Mouse (Mus musculus): ENCODE data around the gene Hoxa5. TPM values are rescaled to one million over a fixed set of nuclear protein-coding genes. Genes with fewer than 3 reads are reported as not detected.

Gene Hoxa5
- polyA plus RNA-seq, 1 experiment from 2014 or later = 2.6 TPM

GRCm38 (mm10) chr6:52175864-52176263 lies 28.5 kb downstream of the Hoxa5 start:
- peak overlapping the region; percentile 20 for H3K4me2 ChIP-seq
- H3K4me3 ChIP-seq (ENCODE audit: low read depth, low read length) = peak overlapping the region; percentile 38
- H3K9ac ChIP-seq (ENCODE audit: low read depth, low read length) = peak overlapping the region; percentile 6; the same call in 1 of the 2 replicates
- H3K9me3 ChIP-seq (replicated peaks; ENCODE audit: control insufficient read depth, low read length) = no peaks in the 10 kb centered on the region
- H3K27me3 ChIP-seq (ENCODE audit: control insufficient read depth, insufficient read depth, low read length) = peaks cover 92% of the 10 kb centered on the region
- peak overlapping the region; percentile 76 for H3K27ac ChIP-seq (ENCODE audit: low read depth, low read length)
- H3K4me1 ChIP-seq (ENCODE audit: control insufficient read depth, insufficient read depth, low read length) = 0 out of 2 replicates have a peak, but pooled peaks cover 2% of the 10 kb centered on the region
- H3K36me3 ChIP-seq (ENCODE audit: control insufficient read depth, insufficient read depth, low read length) = no peaks in the 10 kb centered on the region
- ATAC-seq (replicated peaks; ENCODE audit: insufficient number of reproducible peaks, low FRiP score, low TSS enrichment) = peak; percentile 52; the same call in 1 of the 2 replicates
- 2% methylated on average over 16 of the region's 35 CpGs for WGBS (ENCODE audit: insufficient replicate concordance)

DNA sequence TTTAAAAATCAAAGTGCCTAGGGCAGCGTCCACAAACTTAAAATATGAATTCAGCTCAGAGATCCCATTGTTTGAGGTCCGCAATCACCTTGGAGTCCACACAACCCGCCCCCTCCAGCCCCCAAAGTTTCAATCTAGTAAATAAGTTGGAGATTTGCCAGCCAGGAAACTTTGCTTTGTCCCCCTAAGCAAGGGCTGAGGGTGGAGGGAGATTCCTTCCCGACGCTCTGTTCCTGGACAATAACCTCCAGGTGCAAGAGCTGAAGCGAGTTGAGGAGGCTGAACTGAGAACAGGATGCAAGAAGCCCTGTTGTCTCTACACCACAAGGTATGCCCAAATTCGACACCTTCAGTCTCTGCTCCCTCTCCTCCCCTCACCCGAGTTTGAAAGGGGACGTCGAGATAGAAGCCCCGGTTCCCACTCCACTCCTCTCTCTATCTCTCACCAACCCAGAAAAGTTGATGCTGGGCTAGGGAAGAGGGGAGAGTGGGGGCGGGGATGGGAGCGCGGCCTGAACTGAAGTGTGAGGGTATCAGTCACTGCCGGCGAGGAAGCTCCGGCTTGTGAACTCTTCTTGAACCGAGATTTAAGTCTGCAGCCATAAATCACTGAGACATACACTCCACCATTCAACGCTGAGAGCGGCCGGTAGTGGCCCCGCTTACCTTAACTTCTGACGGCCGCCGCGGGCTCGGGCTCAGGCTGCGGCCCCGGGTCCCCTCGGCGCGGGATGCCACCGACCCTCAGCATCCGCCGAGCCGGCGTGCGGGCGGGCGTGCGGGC lies 29.2 kb downstream of the Hoxa5 start:
- Histone ChIP-seq H3K4me3 (ENCODE audit: low read depth, low read length) (peak overlapping the region; percentile 38), H3K36me3 (ENCODE audit: control insufficient read depth, insufficient read depth, low read length) (no peaks in the 10 kb centered on the region), H3K9ac (ENCODE audit: low read depth, low read length) (peak overlapping the region; percentile 46; the same call in 1 of the 2 replicates), H3K9me3 (replicated peaks; ENCODE audit: control insufficient read depth, low read length) (no peaks in the 10 kb centered on the region), H3K27ac (ENCODE audit: low read depth, low read length) (peak overlapping the region; percentile 76), H3K4me1 (ENCODE audit: control insufficient read depth, insufficient read depth, low read length) (peaks cover 7% of the 10 kb centered on the region; the same call in 1 of the 2 replicates), H3K27me3 (ENCODE audit: control insufficient read depth, insufficient read depth, low read length) (peaks cover 92% of the 10 kb centered on the region), H3K4me2 (peak overlapping the region; percentile 20)
- 0 out of 2 replicates have a peak, but pooled peaks have one; percentile 32 for ATAC-seq (replicated peaks; ENCODE audit: insufficient number of reproducible peaks, low FRiP score, low TSS enrichment)
- WGBS (ENCODE audit: insufficient replicate concordance) = under 1% methylated on average over 41 of the region's 41 CpGs

DNA sequence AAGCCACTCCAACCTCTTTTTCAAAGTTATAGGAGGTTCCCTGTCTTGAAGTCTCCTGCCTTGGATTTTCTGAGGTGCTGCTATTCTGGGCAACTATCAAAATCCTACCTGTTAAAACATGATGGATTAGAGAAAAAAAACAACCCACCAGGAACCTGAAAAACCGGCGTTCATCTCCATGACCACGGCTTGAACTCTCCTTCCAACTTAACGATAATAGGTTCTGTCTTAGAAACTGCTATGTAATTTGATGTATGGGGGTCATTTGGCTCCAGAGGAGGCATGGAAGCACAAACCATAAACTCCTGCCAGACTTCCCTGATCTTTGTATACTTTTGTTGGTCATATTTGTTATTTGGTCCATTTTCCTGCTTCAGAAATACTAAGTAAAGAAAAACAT lies 30.7 kb downstream of the Hoxa5 start:
- Histone ChIP-seq H3K4me1 (ENCODE audit: control insufficient read depth, insufficient read depth, low read length) (peaks cover 10% of the 10 kb centered on the region; the same call in 1 of the 2 replicates), H3K36me3 (ENCODE audit: control insufficient read depth, insufficient read depth, low read length) (no peaks in the 10 kb centered on the region), H3K9me3 (replicated peaks; ENCODE audit: control insufficient read depth, low read length) (no peaks in the 10 kb centered on the region), H3K27me3 (ENCODE audit: control insufficient read depth, insufficient read depth, low read length) (peaks cover 87% of the 10 kb centered on the region), H3K9ac (ENCODE audit: low read depth, low read length) (no peak overlapping the region), H3K4me2 (peak overlapping the region; percentile 58), H3K4me3 (ENCODE audit: low read depth, low read length) (no peak overlapping the region), H3K27ac (ENCODE audit: low read depth, low read length) (no peak overlapping the region)
- 4% methylated on average over 4 of the region's 4 CpGs for WGBS (ENCODE audit: insufficient replicate concordance)
- no peak for ATAC-seq (replicated peaks; ENCODE audit: insufficient number of reproducible peaks, low FRiP score, low TSS enrichment)

GRCm38 (mm10) chr6:52172501-52172900 lies 31.9 kb downstream of the Hoxa5 start:
- Histone ChIP-seq H3K4me3 (ENCODE audit: low read depth, low read length) (peak overlapping the region; percentile 20), H3K27ac (ENCODE audit: low read depth, low read length) (peak overlapping the region; percentile 24; the same call in 1 of the 2 replicates), H3K27me3 (ENCODE audit: control insufficient read depth, insufficient read depth, low read length) (peaks cover 88% of the 10 kb centered on the region), H3K9ac (ENCODE audit: low read depth, low read length) (peak overlapping the region; percentile 16; the same call in 1 of the 2 replicates), H3K36me3 (ENCODE audit: control insufficient read depth, insufficient read depth, low read length) (no peaks in the 10 kb centered on the region), H3K4me2 (peak overlapping the region; percentile 58), H3K9me3 (replicated peaks; ENCODE audit: control insufficient read depth, low read length) (no peaks in the 10 kb centered on the region), H3K4me1 (ENCODE audit: control insufficient read depth, insufficient read depth, low read length) (peaks cover 10% of the 10 kb centered on the region; the same call in 1 of the 2 replicates)
- 1% methylated on average over 35 of the region's 35 CpGs for WGBS (ENCODE audit: insufficient replicate concordance)
- ATAC-seq (replicated peaks; ENCODE audit: insufficient number of reproducible peaks, low FRiP score, low TSS enrichment) = peak; percentile 54; the same call in 1 of the 2 replicates

DNA sequence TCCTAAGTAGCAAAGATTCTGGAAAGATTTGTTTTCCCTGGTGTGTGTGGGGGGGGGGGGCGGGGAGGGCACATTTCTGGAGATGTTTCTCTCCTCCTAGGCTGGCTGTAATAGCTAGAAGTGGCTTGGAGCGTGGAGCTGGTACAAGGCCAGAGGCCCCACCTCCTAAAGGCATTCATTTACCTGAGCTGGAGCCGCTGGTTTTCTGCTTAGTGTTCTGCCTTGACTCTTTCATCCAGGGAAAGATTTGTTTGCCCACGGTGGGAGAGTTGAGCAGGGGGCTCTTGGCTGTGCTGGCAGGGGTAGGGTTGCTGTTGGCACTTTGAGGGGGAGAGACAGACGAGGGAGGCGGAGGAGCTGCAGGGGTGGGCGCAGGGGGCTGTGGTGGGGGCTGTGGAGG lies 32.4 kb downstream of the Hoxa5 start:
- Histone ChIP-seq H3K27me3 (ENCODE audit: control insufficient read depth, insufficient read depth, low read length) (peaks cover 87% of the 10 kb centered on the region), H3K4me1 (ENCODE audit: control insufficient read depth, insufficient read depth, low read length) (peaks cover 10% of the 10 kb centered on the region; the same call in 1 of the 2 replicates), H3K4me2 (peak overlapping the region; percentile 58), H3K9me3 (replicated peaks; ENCODE audit: control insufficient read depth, low read length) (no peaks in the 10 kb centered on the region), H3K27ac (ENCODE audit: low read depth, low read length) (0 out of 2 replicates have a peak overlapping the region, but pooled peaks have one; percentile 15), H3K4me3 (ENCODE audit: low read depth, low read length) (peak overlapping the region; percentile 20), H3K36me3 (ENCODE audit: control insufficient read depth, insufficient read depth, low read length) (no peaks in the 10 kb centered on the region), H3K9ac (ENCODE audit: low read depth, low read length) (no peak overlapping the region)
- ATAC-seq (replicated peaks; ENCODE audit: insufficient number of reproducible peaks, low FRiP score, low TSS enrichment) = no peak
- 9% methylated on average over 7 of the region's 7 CpGs for WGBS (ENCODE audit: insufficient replicate concordance)

- Histone ChIP-seq H3K27ac (ENCODE audit: low read depth, low read length) (no peak overlapping the region), H3K27me3 (ENCODE audit: control insufficient read depth, insufficient read depth, low read length) (peaks cover 89% of the 10 kb centered on the region), H3K4me3 (ENCODE audit: low read depth, low read length) (no peak overlapping the region), H3K9me3 (replicated peaks; ENCODE audit: control insufficient read depth, low read length) (no peaks in the 10 kb centered on the region), H3K36me3 (ENCODE audit: control insufficient read depth, insufficient read depth, low read length) (no peaks in the 10 kb centered on the region), H3K9ac (ENCODE audit: low read depth, low read length) (no peak overlapping the region), H3K4me1 (ENCODE audit: control insufficient read depth, insufficient read depth, low read length) (peaks cover 10% of the 10 kb centered on the region; the same call in 1 of the 2 replicates), H3K4me2 (no peak overlapping the region)
- WGBS (ENCODE audit: insufficient replicate concordance) = 6% methylated on average over 4 of the region's 4 CpGs
- ATAC-seq (replicated peaks; ENCODE audit: insufficient number of reproducible peaks, low FRiP score, low TSS enrichment) = no peak
Measured at GRCm38 (mm10) chr6:52171331-52171730, 33.1 kb downstream of the Hoxa5 start.

DNA sequence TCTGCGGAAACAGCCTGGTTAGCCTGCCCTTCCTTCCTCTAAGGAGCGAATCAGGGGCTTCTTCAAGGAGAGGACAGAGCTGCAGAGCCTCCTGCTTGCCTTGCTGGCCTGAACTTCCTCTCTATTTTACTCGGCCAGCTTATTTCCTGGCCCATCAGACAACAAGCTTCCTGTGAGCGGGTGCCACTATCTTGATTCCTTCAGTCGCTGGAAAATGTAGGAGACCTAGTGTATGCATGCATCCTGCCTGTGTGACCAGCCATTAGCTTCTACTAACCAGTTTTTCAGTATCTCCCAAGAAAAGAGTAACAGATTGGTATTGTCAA lies 33.5 kb downstream of the Hoxa5 start:
- H3K4me1 ChIP-seq (ENCODE audit: control insufficient read depth, insufficient read depth, low read length) = peaks cover 10% of the 10 kb centered on the region; the same call in 1 of the 2 replicates
- H3K4me3 ChIP-seq (ENCODE audit: low read depth, low read length) = no peak overlapping the region
- 0 out of 2 replicates have a peak overlapping the region, but pooled peaks have one; percentile 46 for H3K27ac ChIP-seq (ENCODE audit: low read depth, low read length)

DNA sequence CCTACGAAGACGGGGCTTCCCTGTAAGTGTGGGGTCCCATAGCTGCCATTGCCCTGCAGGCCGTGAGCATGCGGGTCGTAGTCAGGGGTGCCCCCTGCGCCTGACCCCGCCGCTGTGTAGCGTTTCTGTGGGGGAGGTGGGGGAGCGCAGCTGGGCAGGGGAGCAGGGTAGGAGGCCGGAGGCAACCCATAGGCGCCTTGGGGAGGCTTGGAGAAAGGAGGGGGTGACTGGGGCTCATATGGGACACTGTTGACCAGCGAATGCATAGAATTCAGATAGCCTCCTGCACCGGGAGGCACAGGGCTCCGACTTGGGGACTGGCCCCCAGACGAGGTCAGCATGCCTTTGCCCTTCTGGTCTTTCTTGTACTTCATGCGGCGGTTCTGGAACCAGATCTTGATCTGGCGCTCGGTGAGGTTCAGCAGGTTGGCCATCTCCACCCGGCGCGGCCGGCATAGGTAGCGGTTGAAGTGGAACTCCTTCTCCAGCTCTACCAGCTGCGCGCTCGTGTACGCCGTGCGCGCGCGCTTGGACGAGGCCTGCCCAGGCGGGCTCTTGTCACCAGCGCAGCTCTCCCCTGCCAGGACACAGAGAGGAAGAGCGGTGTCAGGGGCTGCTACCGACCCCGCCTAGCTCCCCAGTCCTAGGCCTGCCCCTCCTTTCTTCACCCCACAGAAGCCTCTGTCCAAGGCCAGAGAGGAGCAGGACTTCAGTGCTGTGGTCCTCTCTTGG lies 34.1 kb downstream of the Hoxa5 start:
- H3K27me3 ChIP-seq (ENCODE audit: control insufficient read depth, insufficient read depth, low read length) = peaks cover 90% of the 10 kb centered on the region
- WGBS (ENCODE audit: insufficient replicate concordance) = 3% methylated on average over 40 of the region's 40 CpGs
- H3K27ac ChIP-seq (ENCODE audit: low read depth, low read length) = peak overlapping the region; percentile 46; the same call in 1 of the 2 replicates
- peaks cover 10% of the 10 kb centered on the region; the same call in 1 of the 2 replicates for H3K4me1 ChIP-seq (ENCODE audit: control insufficient read depth, insufficient read depth, low read length)
- no peak for ATAC-seq (replicated peaks; ENCODE audit: insufficient number of reproducible peaks, low FRiP score, low TSS enrichment)
- H3K4me2 ChIP-seq = peak overlapping the region; percentile 42
- H3K36me3 ChIP-seq (ENCODE audit: control insufficient read depth, insufficient read depth, low read length) = no peaks in the 10 kb centered on the region
- H3K9ac ChIP-seq (ENCODE audit: low read depth, low read length) = peak overlapping the region; percentile 56; the same call in 1 of the 2 replicates
- 0 out of 2 replicates have a peak overlapping the region, but pooled peaks have one; percentile 5 for H3K4me3 ChIP-seq (ENCODE audit: low read depth, low read length)
- no peaks in the 10 kb centered on the region for H3K9me3 ChIP-seq (replicated peaks; ENCODE audit: control insufficient read depth, low read length)

More for the DNA sequence above, 33.5 kb downstream of the Hoxa5 start:
- Histone ChIP-seq H3K4me2 (peak overlapping the region; percentile 42; the same call in 1 of the 2 replicates), H3K36me3 (ENCODE audit: control insufficient read depth, insufficient read depth, low read length) (no peaks in the 10 kb centered on the region), H3K9ac (ENCODE audit: low read depth, low read length) (peak overlapping the region; percentile 56; the same call in 1 of the 2 replicates), H3K9me3 (replicated peaks; ENCODE audit: control insufficient read depth, low read length) (no peaks in the 10 kb centered on the region), H3K27me3 (ENCODE audit: control insufficient read depth, insufficient read depth, low read length) (peaks cover 91% of the 10 kb centered on the region)
- WGBS (ENCODE audit: insufficient replicate concordance) = 10% methylated on average over 5 of the region's 5 CpGs
- no peak for ATAC-seq (replicated peaks; ENCODE audit: insufficient number of reproducible peaks, low FRiP score, low TSS enrichment)
